Mouse (Mus musculus) layer of hippocampus, adult 2 months (tissue): ENCODE measurements around the gene Hoxd12. TPM values are rescaled to one million over a fixed set of nuclear protein-coding genes. Genes with fewer than 3 reads are reported as not detected.

Experiments
- DNase-seq, 2 experiments: peaks; one replicate each; pipeline ENCODE4 v3.0.0; 2022; ENCODE audit warnings: low spot score in 2 of 2
- H3K27ac ChIP-seq: fragments of 200-600 bp; 2 replicates; pipeline ENCODE4 v1.8.1; 2022
- H3K4me3 ChIP-seq: fragments of 200-600 bp; 2 replicates; pipeline ENCODE4 v1.8.1; 2022; ENCODE audit warnings: mild to moderate bottlenecking
- CTCF ChIP-seq: fragments of 200-600 bp; conservative IDR thresholded peaks from 2 replicates; pipeline ENCODE4 v1.8.1; 2022; ENCODE audit warnings: antibody characterized with exemption, mild to moderate bottlenecking, moderate library complexity
- total RNA-seq, 2 experiments: library from RNA; stranded (reverse); gene quantifications; 2 replicates each; pipeline ENCODE4 v1.2.3; 2021

Gene Hoxd12
- total RNA-seq, 2 experiments from 2014 or later: not detected

DNA sequence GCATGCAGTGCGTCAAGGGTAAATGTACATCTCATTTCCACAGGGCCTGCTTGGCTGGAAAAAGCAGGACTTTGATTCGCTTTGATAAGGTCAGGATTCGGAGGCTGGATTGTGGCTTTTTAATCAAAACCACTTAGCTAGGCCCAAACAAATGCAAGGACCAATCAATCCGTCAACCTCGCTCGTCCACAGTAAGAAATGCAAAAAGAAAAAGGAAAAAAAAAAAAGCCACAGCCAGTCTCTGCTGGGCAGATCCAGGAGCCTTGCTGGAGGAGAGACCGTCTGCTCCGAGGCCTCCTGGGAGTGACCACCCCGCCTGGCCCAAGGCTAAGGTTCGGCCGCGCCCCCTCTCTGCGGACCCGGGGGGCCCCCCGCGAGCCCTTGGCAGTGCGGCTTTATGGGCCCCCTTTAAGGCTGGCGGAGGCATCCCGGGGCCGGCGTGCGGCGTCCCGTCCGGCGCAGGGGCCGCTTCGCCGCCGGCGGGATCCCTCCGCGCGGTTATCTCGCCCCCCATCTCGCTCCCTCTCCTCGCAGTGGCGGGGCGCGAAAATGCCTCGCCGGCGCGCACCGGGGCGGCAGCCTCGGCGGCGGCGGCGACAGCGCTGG is 29.7 kb downstream of the Hoxd12 start, which contains the start of gene Hoxd8:
Gene Hoxd8, plus strand, starts transcription at position 223 of the 606 bp plus-strand sequence.
- no peak within 1 kb of the TSS for H3K27ac ChIP-seq
- no peak for DNase-seq
- H3K4me3 ChIP-seq: no peak within 1 kb of the TSS
- no peak for TF ChIP-seq CTCF

DNA sequence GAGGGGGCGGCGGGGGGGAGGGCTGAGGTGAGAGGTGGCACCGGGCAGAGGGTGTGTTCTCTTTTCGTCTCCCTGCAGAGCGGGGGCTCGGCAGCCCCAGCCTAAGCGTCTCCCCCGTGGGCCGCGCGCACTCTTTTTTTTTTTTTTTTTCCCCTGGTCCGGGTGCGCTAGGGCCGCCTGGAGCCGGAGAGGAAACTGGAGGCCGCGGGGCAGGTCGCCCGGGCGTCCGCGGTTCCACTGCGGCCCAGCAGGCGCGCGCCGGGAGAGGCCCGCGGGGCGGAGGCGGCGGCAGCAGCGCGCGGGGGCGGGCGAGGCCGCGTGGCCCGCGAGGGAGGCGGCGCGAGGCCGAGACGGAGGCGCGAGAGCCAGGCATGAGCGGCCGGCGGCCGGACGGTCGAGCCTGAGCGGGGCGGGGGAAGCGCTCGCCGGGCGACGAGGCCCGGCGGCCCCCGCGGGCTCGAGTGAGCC is 30.2 kb downstream of the Hoxd12 start:
- no peak for TF ChIP-seq CTCF
- no peak overlapping the region for H3K4me3 ChIP-seq
- DNase-seq: no peak

DNA sequence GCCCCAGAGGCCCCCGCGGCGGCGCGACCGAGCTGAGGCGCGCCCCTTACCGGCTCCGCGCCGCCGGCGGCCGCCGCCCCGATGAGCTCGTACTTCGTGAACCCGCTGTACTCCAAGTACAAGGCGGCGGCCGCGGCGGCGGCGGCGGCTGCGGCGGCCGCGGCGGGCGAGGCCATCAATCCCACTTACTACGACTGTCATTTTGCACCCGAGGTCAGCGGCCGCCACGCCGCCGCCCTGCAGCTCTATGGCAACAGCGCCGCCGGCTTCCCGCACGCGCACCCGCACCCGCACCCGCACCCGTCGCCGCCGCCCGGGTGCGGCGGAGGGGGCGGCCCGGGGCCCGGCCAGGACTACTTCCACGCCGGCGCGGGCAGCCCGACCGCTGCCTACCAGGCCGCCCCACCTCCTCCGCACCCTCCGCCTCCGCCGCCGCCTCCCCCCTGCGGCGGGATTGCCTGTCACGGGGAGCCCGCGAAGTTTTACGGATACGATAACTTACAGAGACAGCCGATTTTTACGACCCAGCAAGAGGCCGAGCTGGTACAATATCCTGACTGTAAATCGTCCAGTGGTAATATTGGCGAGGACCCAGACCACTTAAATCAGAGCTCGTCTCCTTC is 30.8 kb downstream of the Hoxd12 start:
- Histone ChIP-seq H3K4me3 (no peak overlapping the region), H3K27ac (no peak overlapping the region)
- no peak for TF ChIP-seq CTCF
- DNase-seq: no peak

More for the DNA sequence above, 30.2 kb downstream of the Hoxd12 start:
- H3K27ac ChIP-seq: no peak overlapping the region

DNA sequence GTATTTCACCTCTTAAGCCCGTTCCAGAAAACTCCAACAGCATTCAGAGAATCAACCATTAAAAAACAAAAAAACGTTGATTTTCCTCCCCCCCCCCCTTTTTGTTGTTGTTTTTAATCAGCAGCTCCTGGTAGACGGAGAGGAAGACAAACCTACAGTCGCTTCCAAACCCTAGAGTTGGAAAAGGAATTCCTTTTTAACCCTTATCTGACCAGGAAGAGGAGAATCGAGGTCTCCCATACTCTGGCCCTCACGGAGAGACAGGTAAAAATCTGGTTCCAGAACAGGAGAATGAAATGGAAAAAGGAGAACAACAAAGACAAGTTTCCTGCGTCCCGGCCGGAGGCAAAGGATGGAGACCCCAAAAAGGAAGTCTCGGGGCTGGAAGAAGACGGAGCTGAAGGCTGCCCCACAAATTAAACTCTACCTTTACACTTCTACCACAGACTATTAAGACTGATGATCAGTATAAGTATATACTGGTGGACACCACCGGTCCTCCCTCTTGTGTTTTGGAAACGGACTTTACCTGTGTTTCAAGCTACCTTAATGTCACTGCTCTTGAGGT is 31.7 kb downstream of the Hoxd12 start:
- DNase-seq: no peak
- TF ChIP-seq CTCF: no peak
- Histone ChIP-seq H3K4me3 (no peak overlapping the region), H3K27ac (no peak overlapping the region)

DNA sequence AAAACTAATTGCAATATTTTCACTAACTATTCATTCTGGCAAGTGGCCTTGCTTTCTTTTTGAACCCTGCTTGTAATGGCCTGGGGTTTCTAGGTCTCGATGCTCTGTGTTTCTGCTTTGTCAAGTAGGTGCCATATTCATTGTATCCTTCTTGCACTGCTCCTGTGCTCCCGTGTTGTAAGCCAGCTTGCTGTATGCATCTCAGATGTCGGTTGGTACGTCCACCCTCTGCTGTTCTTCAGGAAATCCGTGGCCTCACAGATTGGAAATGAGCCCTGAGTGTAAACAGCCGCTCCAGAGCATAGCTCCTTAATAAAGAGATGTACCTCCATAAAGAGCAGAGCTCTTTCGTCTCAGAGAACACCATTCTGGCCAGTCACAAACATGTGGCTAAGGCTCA is 32.8 kb downstream of the Hoxd12 start:
- no peak for DNase-seq
- TF ChIP-seq CTCF: no peak
- H3K27ac ChIP-seq: no peak overlapping the region
- no peak overlapping the region for H3K4me3 ChIP-seq

DNA sequence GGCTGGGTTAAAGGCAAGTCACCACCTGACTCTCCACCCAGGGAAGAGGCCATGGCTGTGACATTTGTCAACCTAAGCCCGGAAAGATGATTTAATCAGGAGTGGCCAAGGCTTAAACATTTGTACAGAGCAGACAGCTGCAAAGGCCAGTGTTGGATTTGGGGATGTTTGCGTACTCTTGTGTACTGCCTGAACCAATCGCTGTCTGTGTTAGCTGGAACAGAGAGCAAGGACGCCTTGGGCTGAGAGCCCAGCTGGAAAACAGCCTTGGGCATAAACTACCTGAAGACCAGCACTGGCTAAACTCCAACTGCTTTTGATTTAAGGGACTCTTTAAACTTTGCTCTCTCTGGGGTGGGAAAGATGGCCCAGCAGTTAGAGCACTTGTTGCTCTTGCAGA is 33.9 kb downstream of the Hoxd12 start:
- H3K4me3 ChIP-seq: no peak overlapping the region
- no peak overlapping the region for H3K27ac ChIP-seq
- DNase-seq: no peak
- TF ChIP-seq CTCF: no peak

DNA sequence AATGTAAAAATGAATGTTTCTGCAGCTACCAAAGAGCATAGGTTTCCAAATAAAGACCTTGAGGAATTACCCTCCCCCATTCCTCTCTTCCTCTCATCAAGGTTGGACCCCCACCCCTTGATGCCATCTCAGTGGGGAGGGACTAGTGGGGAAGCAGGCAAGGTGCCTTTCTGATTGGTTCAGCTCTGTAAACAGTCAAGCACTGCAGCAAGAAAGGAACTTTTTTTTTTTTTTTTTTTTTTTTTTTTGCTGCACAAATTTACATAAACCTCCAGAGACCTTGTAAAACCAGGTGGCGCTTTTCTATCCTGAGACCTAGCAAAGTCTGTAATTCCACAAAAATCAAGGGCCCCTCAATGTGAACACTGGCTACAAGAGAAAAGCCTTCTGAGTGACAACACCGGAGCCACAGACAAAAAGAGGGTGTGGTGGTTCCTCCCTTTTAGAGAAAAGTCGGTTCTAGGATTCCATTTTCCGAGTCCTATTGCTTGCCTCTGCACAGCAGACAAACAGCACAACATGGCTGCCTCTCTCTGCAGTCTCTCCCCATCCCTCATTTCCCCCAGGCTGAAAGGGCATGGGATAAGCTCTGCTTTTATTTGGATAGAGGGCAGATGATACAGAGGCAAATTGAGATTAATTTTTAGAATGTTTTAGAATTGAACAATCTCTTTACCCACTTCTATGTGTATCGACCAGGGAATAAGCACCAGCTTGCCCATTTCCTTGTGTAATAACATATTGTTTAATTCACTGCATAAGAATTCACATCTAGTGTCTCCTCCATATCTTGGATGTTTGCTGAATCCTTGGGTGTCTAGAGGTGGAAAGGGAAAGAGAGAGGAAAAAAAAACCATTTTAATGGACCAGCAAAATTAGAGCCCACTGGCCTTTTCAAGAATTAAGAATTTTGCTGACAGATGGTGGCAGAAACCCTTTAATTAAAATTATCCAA is 34.9 kb downstream of the Hoxd12 start:
- no peak overlapping the region for H3K27ac ChIP-seq
- no peak for TF ChIP-seq CTCF
- no peak overlapping the region for H3K4me3 ChIP-seq
- no peak for DNase-seq

DNA sequence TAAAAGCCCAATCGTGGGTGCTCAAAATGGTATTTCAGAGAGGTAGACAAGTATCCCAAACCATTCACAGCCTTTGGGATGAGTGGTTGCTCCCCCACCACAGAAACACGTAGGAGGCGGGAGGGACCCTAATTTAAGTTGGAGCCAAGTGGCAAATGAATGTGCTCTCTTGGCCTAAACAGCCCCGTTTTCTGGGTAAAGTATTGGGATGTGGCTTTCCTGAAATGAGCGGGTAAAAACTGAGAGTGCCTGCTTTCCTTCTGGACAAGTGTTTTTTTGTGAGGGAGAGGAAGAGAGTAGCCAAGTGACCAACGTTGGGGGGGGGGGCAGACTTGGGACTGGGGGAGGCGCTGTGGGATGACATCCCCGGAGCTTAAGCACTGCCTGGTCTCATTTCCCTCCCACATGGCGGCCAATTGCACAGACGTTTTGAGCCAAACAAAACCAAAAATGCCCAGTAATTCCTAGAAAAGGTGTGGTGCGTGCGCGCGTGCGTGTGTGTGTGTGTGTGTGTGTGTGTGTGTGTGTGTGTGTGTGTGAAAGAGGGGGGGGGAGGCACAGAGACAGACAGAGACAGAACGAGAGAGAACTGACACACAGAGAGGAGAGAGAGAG is 36.2 kb downstream of the Hoxd12 start:
- Histone ChIP-seq H3K4me3 (no peak overlapping the region), H3K27ac (no peak overlapping the region)
- no peak for DNase-seq
- TF ChIP-seq CTCF: no peak

DNA sequence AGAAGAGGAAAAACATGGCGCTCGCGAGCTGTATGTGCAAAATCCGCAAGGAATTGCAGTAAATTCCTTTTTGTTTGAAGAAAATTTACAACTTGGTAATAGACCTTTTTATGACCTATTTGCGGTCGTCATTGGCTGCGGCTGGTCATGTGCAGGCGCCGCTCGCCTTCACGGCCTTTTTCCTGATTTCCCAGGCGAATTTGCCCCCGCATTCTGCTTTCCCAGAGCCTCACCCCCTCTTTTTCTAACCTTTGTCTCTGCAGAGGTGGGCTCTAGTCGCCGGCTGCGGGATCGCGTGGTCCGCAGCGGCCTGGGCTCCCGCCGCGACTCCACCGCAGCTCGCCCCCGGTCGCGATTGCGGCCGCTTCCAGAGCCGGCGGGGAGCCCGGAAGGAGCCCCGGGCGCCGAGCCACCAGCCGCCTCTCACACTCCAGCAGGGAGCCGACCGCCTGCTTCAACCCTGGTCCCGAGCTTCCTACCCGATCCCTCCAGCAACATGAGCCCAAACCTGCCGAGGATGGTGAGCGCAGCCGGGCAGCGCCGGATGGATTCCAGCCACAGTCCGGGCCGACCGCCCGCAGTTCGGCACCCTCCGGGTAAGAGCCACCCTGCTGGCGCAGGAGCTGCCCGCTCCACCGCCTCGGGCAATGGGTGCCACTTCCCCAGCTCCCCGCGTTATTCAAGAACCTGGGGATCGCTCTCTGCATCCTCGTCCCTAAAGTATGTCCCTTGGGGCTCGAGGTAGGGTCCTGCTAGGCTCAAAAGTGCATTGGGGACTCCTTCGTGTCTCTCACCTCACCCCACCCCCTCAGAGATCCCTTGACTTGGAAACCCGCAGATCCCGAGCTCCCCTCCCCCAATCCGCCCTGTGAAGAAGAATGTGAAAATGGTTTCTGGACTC is 37.2 kb downstream of the Hoxd12 start, which contains the start of the genes Hoxd3 and Hoxd4:
Gene Hoxd3, plus strand, starts transcription at position 207 of the 901 bp plus-strand sequence.
Gene Hoxd4, plus strand, starts transcription at position 209 of the 901 bp plus-strand sequence.
- DNase-seq: no peak
- no peak within 1 kb of the TSS for H3K4me3 ChIP-seq
- no peak for TF ChIP-seq CTCF
- no peak within 1 kb of the TSS for H3K27ac ChIP-seq

DNA sequence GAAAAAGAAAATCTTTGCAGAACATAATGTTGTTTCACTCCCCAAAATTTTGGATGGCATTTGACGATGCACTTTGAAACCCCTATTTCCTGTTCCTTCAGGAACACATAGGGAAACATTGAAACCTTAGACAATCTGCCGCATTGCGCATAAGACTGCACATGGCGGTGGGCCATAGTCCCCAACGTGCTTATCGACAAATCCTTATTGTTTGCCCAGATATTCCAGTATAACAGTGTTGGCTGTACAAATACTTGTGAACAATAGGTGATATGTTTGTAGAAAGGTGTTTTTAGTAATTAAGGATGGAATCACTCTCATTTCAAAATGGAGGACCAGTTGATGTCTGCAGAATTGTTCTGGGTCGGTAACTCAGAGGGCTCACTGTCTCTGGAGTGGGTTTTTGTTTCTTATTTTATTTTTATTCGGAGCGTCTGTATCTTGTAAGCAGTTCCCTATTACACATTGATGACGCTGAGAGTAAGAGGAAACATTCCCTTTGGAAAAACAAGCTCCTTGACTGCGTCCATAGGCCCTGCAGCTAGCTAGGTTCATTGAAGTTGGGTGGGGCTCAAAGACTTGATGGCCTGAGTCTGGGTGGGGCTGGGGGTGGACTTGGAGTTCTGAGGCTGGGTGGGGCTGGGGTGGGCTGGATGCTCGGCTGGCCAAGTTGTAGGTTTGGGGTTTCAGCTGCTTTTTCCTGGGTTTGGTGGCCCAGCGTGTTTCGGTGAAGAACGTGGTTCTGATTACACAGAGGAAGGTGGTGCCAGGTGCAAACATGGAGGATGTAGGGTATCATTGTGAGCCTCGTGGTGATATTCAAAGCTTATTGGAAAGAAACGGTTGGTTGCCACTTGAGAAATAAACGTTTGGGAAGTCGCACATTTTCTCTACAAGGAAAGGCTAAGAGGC is 38.7 kb downstream of the Hoxd12 start:
- DNase-seq: no peak
- Histone ChIP-seq H3K4me3 (no peak overlapping the region), H3K27ac (no peak overlapping the region)
- no peak for TF ChIP-seq CTCF
